Mouse (Mus musculus) olfactory bulb, adult 2 months (tissue): ENCODE results near the gene Kcp.

Experiments used
- CTCF ChIP-seq: fragments of 200-500 bp; IDR thresholded peaks from 2 replicates; pipeline ENCODE4 v1.5.1; 2012; ENCODE audit warnings: low read depth, mild to moderate bottlenecking, low read length, moderate library complexity; ENCODE audit not compliant: insufficient read depth
- POLR2A ChIP-seq: fragments of 200-500 bp; IDR thresholded peaks from 2 replicates; pipeline ENCODE4 v1.6.1; 2012; ENCODE audit warnings: mild to moderate bottlenecking, low read depth, low read length, moderate library complexity; ENCODE audit not compliant: insufficient read depth

DNA sequence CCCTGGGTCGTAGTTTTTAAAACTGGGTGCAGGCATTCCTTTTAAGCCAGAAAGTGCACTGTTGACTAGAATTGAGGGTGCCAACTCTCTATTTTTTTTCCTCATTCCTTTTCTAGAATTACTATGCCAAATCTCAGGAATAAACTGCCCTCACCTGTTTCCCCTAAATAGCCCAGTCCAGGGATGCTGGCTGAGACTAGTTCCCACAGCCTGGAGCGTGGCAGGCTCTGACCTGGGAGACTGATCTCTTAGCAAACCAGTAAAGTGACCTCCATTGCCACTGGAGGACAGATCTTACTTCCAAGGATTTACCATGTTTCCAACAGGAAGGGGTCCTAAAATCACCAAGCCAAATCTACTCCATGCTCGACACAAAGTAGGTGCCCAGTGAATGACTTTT is 38.9 kb downstream of the Kcp start:
- TF ChIP-seq CTCF = no peak
- TF ChIP-seq POLR2A = no peak
